Mouse (Mus musculus) midbrain, embryonic 16.5 days (tissue): ENCODE results near the gene Inpp5f. TPM values are rescaled to one million over a fixed set of nuclear protein-coding genes. Genes with fewer than 3 reads are reported as not detected.

ENCODE experiments used
- ATAC-seq: fragments of 200-750 bp; cut with Nextera tagmentation; 2 replicates; pipeline ENCODE4 v1.8.0; 2017; ENCODE audit warnings: moderate TSS enrichment
- H3K27ac ChIP-seq: fragments of 300-500 bp; sonication (generic); 2 replicates; pipeline ENCODE4 v1.5.1; 2014; ENCODE audit warnings: mild to moderate bottlenecking, low read length, mixed read lengths
- H3K27me3 ChIP-seq: fragments of 300-500 bp; sonication (generic); 2 replicates; pipeline ENCODE4 v1.6.1; 2014; ENCODE audit warnings: low read depth, low read length, mixed read lengths; ENCODE audit not compliant: control insufficient read depth, insufficient read depth
- H3K36me3 ChIP-seq: fragments of 300-500 bp; sonication (generic); 2 replicates; pipeline ENCODE4 v1.6.1; 2014; ENCODE audit warnings: mild to moderate bottlenecking, low read length, moderate library complexity, mixed read lengths; ENCODE audit not compliant: control insufficient read depth, insufficient read depth
- H3K4me1 ChIP-seq: fragments of 300-500 bp; sonication (generic); 2 replicates; pipeline ENCODE4 v1.6.1; 2014; ENCODE audit warnings: mild to moderate bottlenecking, low read length, mixed read lengths; ENCODE audit not compliant: control insufficient read depth, insufficient read depth
- H3K4me2 ChIP-seq: fragments of 300-500 bp; sonication (generic); 2 replicates; pipeline ENCODE4 v1.6.1; 2014; ENCODE audit warnings: mild to moderate bottlenecking, low read length, mixed read lengths
- H3K4me3 ChIP-seq: fragments of 300-500 bp; sonication (generic); 2 replicates; pipeline ENCODE4 v1.5.1; 2014; ENCODE audit warnings: low read depth, mild to moderate bottlenecking, low read length, moderate library complexity, mixed read lengths
- H3K9ac ChIP-seq: fragments of 300-500 bp; sonication (generic); 2 replicates; pipeline ENCODE4 v1.6.1; 2014; ENCODE audit warnings: low read depth, low read length, mixed read lengths
- H3K9me3 ChIP-seq: fragments of 300-500 bp; sonication (generic); replicated peaks from 2 replicates; pipeline ENCODE4 v1.6.1; 2014; ENCODE audit warnings: mild to moderate bottlenecking, low read length, mixed read lengths; ENCODE audit not compliant: control insufficient read depth, poor library complexity, severe bottlenecking
- WGBS: fragments of 180-500 bp; shearing (Covaris S2); extraction: QIAGEN DNeasy Blood & Tissue Kit; methylation state at CpG from one replicate; pipeline ENCODE4 v1.1.7; 2014; 5-methylcytosine and 5-hydroxymethylcytosine counted together
- polyA plus RNA-seq: library from polyadenylated mRNA; unstranded; fragments of >200 nt; fragmentation: Nextera tagmentation; extraction: Ambion mirVana; gene quantifications from 2 replicates; pipeline ENCODE4 v1.2.1, GENCODE M21; 2015

The Inpp5f gene
- polyA plus RNA-seq, 1 experiment from 2014 or later, result 536 TPM

GRCm38 (mm10) chr7:128667788-128668187 is 56.7 kb downstream of the Inpp5f start:
- peak; percentile 40; the same call in 1 of the 2 replicates for ATAC-seq
- Histone ChIP-seq H3K36me3 (0 out of 2 replicates have a peak, but pooled peaks cover 3% of the 10 kb centered on the region), H3K9ac (no peak overlapping the region), H3K9me3 (no peaks in the 10 kb centered on the region), H3K4me2 (no peak overlapping the region), H3K27me3 (no peaks in the 10 kb centered on the region), H3K4me1 (peaks cover 24% of the 10 kb centered on the region), H3K4me3 (no peak overlapping the region), H3K27ac (peak overlapping the region; percentile 68)
- WGBS, result 21% methylated on average over 5 of the region's 5 CpGs

DNA sequence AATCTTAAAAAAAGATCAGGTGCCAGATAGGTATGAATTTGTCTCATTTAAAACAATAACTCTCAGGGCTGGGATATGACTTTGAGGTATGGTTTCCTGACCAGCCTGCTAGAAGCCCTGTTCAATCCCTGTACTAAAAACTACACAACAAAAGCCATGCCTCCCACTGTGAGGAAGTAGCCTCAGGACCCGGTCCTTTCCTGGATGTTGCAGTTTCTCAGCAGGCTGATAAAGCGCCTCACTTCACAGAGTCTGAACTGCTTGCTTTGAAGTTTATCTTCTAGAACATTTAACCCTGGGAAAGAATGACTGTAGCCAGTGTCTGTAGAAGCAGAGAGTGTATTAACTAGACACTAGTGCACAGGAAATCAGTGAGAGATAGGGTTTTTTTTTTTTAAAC is 57.7 kb downstream of the Inpp5f start:
- Histone ChIP-seq H3K4me3 (no peak overlapping the region), H3K4me1 (peaks cover 33% of the 10 kb centered on the region), H3K27ac (0 out of 2 replicates have a peak overlapping the region, but pooled peaks have one; percentile 18), H3K9me3 (no peaks in the 10 kb centered on the region), H3K27me3 (no peaks in the 10 kb centered on the region), H3K4me2 (no peak overlapping the region), H3K36me3 (0 out of 2 replicates have a peak, but pooled peaks cover 3% of the 10 kb centered on the region), H3K9ac (no peak overlapping the region)
- ATAC-seq, result no peak
- 39% methylated on average over 2 of the region's 2 CpGs for WGBS

DNA sequence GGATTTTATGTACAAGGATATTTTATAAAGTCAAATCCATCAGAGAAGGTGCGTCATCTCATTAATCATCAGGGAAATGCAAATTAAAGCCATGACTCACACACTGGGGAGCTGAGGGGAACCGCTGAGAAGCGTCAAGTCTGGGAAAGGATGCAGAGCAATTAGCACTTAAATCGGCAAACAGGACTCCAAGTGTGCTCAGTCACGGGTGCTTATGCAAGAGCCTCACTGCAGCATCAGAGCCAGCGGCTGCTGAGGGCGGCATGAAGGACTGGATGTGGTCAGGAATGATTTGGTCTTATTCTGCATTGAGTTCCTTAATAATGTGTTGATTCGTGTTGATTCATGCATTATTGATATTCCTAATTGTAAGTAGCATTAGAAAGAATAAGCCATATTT is 60.8 kb downstream of the Inpp5f start:
- no peaks in the 10 kb centered on the region for H3K27me3 ChIP-seq
- H3K4me3 ChIP-seq, result no peak overlapping the region
- H3K4me1 ChIP-seq, result peaks cover 33% of the 10 kb centered on the region
- peak overlapping the region; percentile 41 for H3K4me2 ChIP-seq
- H3K27ac ChIP-seq, result peak overlapping the region; percentile 77
- H3K36me3 ChIP-seq, result 0 out of 2 replicates have a peak, but pooled peaks cover 2% of the 10 kb centered on the region
- ATAC-seq, result peak; percentile 79
- no peak overlapping the region for H3K9ac ChIP-seq
- WGBS, result 5% methylated on average over 8 of the region's 8 CpGs
- H3K9me3 ChIP-seq, result no peaks in the 10 kb centered on the region

GRCm38 (mm10) chr7:128672408-128673010 is 61.4 kb downstream of the Inpp5f start:
- Histone ChIP-seq H3K27me3 (no peaks in the 10 kb centered on the region), H3K4me1 (peaks cover 27% of the 10 kb centered on the region), H3K4me3 (no peak overlapping the region), H3K9me3 (no peaks in the 10 kb centered on the region), H3K4me2 (peak overlapping the region; percentile 41), H3K9ac (peak overlapping the region; percentile 35), H3K36me3 (0 out of 2 replicates have a peak, but pooled peaks cover 2% of the 10 kb centered on the region), H3K27ac (peak overlapping the region; percentile 77)
- peak; percentile 73 for ATAC-seq
- 4% methylated on average over 15 of the region's 15 CpGs for WGBS

- H3K9me3 ChIP-seq, result peaks cover 3% of the 10 kb centered on the region; the same call in 1 of the 2 replicates
- H3K9ac ChIP-seq, result no peak overlapping the region
- ATAC-seq, result no peak
- WGBS, result 68% methylated on average over 3 of the region's 3 CpGs
- H3K4me2 ChIP-seq, result no peak overlapping the region
- H3K27me3 ChIP-seq, result no peaks in the 10 kb centered on the region
- peaks cover 7% of the 10 kb centered on the region; the same call in 1 of the 2 replicates for H3K36me3 ChIP-seq
- no peak overlapping the region for H3K4me3 ChIP-seq
- no peak overlapping the region for H3K27ac ChIP-seq
- peaks cover 1% of the 10 kb centered on the region; the same call in 1 of the 2 replicates for H3K4me1 ChIP-seq
These were observed 67.4 kb downstream of the Inpp5f start for GRCm38 (mm10) chr7:128678546-128678945.

- H3K4me3 ChIP-seq, result peak overlapping the region; percentile 47
- H3K27me3 ChIP-seq, result no peaks in the 10 kb centered on the region
- peaks cover 14% of the 10 kb centered on the region for H3K9me3 ChIP-seq
- peak overlapping the region; percentile 93 for H3K27ac ChIP-seq
- peak; percentile 82 for ATAC-seq
- H3K4me1 ChIP-seq, result peaks cover 17% of the 10 kb centered on the region
- peaks cover 44% of the 10 kb centered on the region for H3K36me3 ChIP-seq
- peak overlapping the region; percentile 41 for H3K4me2 ChIP-seq
- WGBS, result 58% methylated on average over 56 of the region's 56 CpGs
- peak overlapping the region; percentile 63 for H3K9ac ChIP-seq
These were observed 76.9 kb downstream of the Inpp5f start for GRCm38 (mm10) chr7:128687821-128688564.

DNA sequence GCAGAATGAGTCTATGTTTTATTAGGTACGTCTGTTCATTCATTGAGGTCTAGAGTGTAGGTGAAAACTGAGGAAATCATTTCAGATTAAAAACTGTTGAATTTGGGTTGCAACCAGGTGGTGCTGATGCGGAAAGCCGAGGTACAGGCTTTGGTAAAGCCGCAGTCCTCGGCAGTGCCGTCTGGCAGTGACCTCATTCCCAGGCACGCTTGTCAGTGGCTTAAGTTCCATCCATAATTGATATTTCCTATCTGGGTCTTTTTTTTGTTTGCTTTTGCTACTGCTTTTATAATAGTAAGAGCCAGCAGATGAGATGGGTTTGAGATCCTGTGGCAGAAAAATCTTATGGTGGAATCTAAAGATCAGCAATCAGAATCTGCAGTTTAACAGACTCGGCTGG is 78.2 kb downstream of the Inpp5f start:
- 55% methylated on average over 8 of the region's 8 CpGs for WGBS
- Histone ChIP-seq H3K27me3 (no peaks in the 10 kb centered on the region), H3K4me2 (peak overlapping the region; percentile 3; the same call in 1 of the 2 replicates), H3K27ac (peak overlapping the region; percentile 93), H3K4me3 (peak overlapping the region; percentile 47), H3K36me3 (peaks cover 37% of the 10 kb centered on the region), H3K9ac (peak overlapping the region; percentile 63), H3K4me1 (peaks cover 17% of the 10 kb centered on the region), H3K9me3 (peaks cover 11% of the 10 kb centered on the region)
- ATAC-seq, result no peak

GRCm38 (mm10) chr7:128690070-128690469 is 78.9 kb downstream of the Inpp5f start:
- peak; percentile 82 for ATAC-seq
- Histone ChIP-seq H3K9ac (peak overlapping the region; percentile 63; the same call in 1 of the 2 replicates), H3K4me2 (peak overlapping the region; percentile 65), H3K27me3 (no peaks in the 10 kb centered on the region), H3K9me3 (peaks cover 11% of the 10 kb centered on the region), H3K4me3 (peak overlapping the region; percentile 47), H3K36me3 (peaks cover 35% of the 10 kb centered on the region), H3K27ac (peak overlapping the region; percentile 93), H3K4me1 (peaks cover 17% of the 10 kb centered on the region)
- WGBS, result 2% methylated on average over 7 of the region's 7 CpGs

DNA sequence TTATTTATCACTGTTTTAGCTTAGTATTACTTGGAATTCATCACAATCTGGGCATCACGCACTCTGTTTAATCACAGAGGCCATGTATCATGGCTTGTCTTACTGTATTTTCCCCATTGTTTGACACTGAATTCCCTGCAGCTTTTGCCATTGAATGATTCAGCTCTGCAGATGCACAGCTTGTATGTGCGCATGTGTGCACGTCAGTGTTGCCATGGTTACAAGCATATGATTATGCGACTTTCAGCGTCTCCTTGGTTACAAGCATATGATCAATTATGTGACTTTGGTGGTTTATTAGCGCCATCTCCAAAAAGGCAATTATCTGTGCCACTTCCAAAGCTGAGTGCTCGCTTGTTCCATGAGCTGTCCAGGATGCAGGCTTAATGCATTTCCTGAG is 79.7 kb downstream of the Inpp5f start:
- Histone ChIP-seq H3K4me2 (peak overlapping the region; percentile 65), H3K4me1 (peaks cover 17% of the 10 kb centered on the region), H3K27me3 (no peaks in the 10 kb centered on the region), H3K4me3 (peak overlapping the region; percentile 47), H3K36me3 (peaks cover 28% of the 10 kb centered on the region), H3K9me3 (peaks cover 11% of the 10 kb centered on the region), H3K27ac (peak overlapping the region; percentile 93), H3K9ac (peak overlapping the region; percentile 57; the same call in 1 of the 2 replicates)
- 14% methylated on average over 7 of the region's 7 CpGs for WGBS
- ATAC-seq, result peak; percentile 82
